Mouse (Mus musculus): Measurements from ENCODE around the gene Rtn4rl1. TPM values are rescaled to one million over a fixed set of nuclear protein-coding genes. Genes with fewer than 3 reads are reported as not detected.
A peak's percentile ranks its signal among the peaks of the same experiment; 100 is the strongest.
"Not testable (repeated sequence)": the region's sequence is repeated elsewhere in the genome, so short reads cannot be mapped to it uniquely, and the experiment has no call there.

The Rtn4rl1 gene
- polyA plus RNA-seq, 1 experiment from 2014 or later = 5.8 TPM

DNA sequence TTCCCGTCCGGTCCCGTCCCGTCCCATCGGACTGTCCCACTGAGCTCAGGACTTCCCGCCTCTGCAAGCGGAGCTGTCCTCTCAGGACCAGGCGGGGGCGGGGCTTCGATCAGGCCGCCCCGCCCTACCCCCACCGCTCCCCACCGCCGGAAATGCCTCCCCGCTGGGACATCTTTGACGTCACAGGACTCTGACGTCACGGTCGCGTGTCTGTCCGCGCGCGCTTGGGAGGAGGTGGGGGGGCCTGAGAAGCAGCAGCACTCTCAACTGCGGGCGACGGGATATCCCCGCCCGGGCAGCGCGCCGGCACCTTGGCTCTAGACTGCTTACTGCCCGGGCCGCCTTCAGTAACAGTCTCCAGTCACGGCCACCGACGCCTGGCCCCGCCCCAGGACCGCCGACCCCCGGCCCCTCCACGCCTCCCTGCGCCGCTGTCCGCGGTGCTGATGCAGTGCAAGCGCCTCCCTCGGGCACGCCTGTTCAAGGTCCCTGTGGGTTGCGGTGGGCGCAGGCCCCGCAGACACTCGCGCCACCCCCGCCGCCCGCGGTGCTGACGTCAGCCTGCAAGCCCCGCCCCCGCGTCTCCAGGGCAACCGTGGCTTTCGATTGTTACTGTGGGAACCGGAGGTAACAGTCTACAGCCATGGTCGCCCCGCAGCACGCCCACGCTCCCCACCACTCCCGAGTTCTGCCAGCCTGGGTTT, 20.3 kb upstream of the Rtn4rl1 start:
- peak overlapping the region; percentile 85 for H3K4me2 ChIP-seq
- H3K4me3 ChIP-seq = peak overlapping the region; percentile 58
- peak; percentile 30 for ATAC-seq (ENCODE audit: insufficient number of reproducible peaks, low FRiP score, low TSS enrichment, low read depth)
- WGBS = under 1% methylated on average over 70 of the region's 71 CpGs
- H3K9me3 ChIP-seq = no peaks in the 10 kb centered on the region
- H3K9ac ChIP-seq = no peak overlapping the region
- H3K4me1 ChIP-seq = peaks cover 64% of the 10 kb centered on the region
- peaks cover 14% of the 10 kb centered on the region for H3K36me3 ChIP-seq
- H3K27ac ChIP-seq = no peak overlapping the region
- peaks cover 44% of the 10 kb centered on the region for H3K27me3 ChIP-seq

DNA sequence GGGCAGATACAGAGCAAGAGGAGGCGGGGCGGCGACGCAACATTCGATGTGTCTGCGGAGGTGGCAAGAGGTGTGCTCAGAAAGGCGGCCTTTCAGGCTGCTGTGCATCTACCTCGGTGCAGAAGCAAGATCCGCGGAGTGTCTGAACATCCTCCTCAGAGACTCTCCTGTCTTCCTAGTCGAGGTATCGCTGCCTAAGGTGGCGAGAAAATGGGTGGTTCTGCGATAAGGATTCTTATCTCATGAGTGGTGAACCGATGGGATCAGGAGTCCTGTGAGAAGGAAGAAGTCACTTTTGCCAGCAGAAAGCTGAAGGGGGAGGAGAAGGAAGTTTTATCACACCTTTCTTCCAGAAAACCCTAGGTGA, 19.8 kb upstream of the Rtn4rl1 start:
- H3K4me2 ChIP-seq = peak overlapping the region; percentile 85
- peaks cover 44% of the 10 kb centered on the region for H3K27me3 ChIP-seq
- H3K4me1 ChIP-seq = peaks cover 63% of the 10 kb centered on the region
- peak overlapping the region; percentile 58 for H3K4me3 ChIP-seq
- peaks cover 14% of the 10 kb centered on the region for H3K36me3 ChIP-seq
- WGBS = 3% methylated on average over 15 of the region's 15 CpGs
- no peaks in the 10 kb centered on the region for H3K9me3 ChIP-seq
- no peak overlapping the region for H3K27ac ChIP-seq
- no peak for ATAC-seq (ENCODE audit: insufficient number of reproducible peaks, low FRiP score, low TSS enrichment, low read depth)
- H3K9ac ChIP-seq = no peak overlapping the region

GRCm38 (mm10) chr11:75174574-75174973, 19.0 kb upstream of the Rtn4rl1 start:
- H3K9me3 ChIP-seq; ATAC-seq (ENCODE audit: insufficient number of reproducible peaks, low FRiP score, low TSS enrichment, low read depth); H3K4me3 ChIP-seq; H3K27ac ChIP-seq; H3K9ac ChIP-seq; H3K4me2 ChIP-seq: not testable (repeated sequence)
- H3K4me1 ChIP-seq = peaks cover 62% of the 10 kb centered on the region
- H3K27me3 ChIP-seq = peaks cover 44% of the 10 kb centered on the region
- WGBS = 67% methylated on average over 6 of the region's 6 CpGs
- H3K36me3 ChIP-seq = peaks cover 14% of the 10 kb centered on the region

- ATAC-seq (ENCODE audit: insufficient number of reproducible peaks, low FRiP score, low TSS enrichment, low read depth) = no peak
- Histone ChIP-seq H3K9ac (peak overlapping the region; percentile 70), H3K27ac (peak overlapping the region; percentile 84), H3K4me3 (peak overlapping the region; percentile 81), H3K27me3 (peaks cover 10% of the 10 kb centered on the region), H3K36me3 (peaks cover 45% of the 10 kb centered on the region), H3K9me3 (no peaks in the 10 kb centered on the region), H3K4me2 (peak overlapping the region; percentile 81), H3K4me1 (peaks cover 32% of the 10 kb centered on the region)
- WGBS = 44% methylated on average over 12 of the region's 12 CpGs
Observed at GRCm38 (mm10) chr11:75178011-75178410, 15.6 kb upstream of the Rtn4rl1 start.

- WGBS = under 1% methylated on average over 33 of the region's 33 CpGs
- Histone ChIP-seq H3K9ac (peak within 1 kb of the TSS; percentile 70), H3K4me1 (peaks cover 25% of the 10 kb centered on the region), H3K36me3 (peaks cover 53% of the 10 kb centered on the region), H3K27me3 (peaks cover 2% of the 10 kb centered on the region), H3K9me3 (no peaks in the 10 kb centered on the region), H3K4me3 (peak within 1 kb of the TSS; percentile 81), H3K27ac (peak within 1 kb of the TSS; percentile 84), H3K4me2 (peak within 1 kb of the TSS; percentile 81)
- ATAC-seq (ENCODE audit: insufficient number of reproducible peaks, low FRiP score, low TSS enrichment, low read depth) = peak; percentile 89
Observed at GRCm38 (mm10) chr11:75178672-75179208, 14.8 kb upstream of the Rtn4rl1 start, which contains the start of gene Ovca2. Ovca2 (minus strand) TSS chr11:75178835.

DNA sequence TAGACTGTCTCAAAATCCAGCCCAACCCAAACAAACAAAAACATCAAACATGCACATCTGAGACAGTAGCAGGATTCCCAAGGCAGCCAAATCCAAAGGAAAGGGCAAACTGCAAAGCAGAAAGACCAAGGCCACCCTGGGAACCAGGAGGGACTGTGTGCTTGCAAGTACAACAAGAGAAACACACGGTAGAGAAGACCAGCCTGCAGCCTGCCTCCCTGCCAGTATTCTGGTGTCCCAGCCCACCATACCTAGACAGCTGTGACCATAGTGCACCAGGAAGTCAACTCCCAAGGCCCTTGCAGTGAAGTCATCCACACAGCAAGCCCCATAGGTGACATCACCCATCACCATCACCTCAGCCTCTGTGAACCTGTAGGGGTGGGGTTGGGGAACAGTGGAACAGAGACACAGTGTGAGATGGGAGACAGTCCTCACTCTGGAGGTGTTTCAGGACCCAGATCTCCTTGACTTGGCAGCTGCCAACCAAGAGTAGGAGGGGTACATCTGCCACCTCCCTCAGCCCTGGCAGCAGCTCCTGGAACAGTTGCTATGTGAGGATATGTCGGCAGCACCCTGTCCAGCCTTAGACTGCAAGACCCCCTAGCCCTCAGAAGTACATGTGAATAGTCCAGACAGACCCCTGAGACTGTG, 9.5 kb upstream of the Rtn4rl1 start:
- Histone ChIP-seq H3K27me3 (no peaks in the 10 kb centered on the region), H3K36me3 (peaks cover 53% of the 10 kb centered on the region), H3K27ac (no peak overlapping the region), H3K4me2 (no peak overlapping the region), H3K9me3 (no peaks in the 10 kb centered on the region), H3K4me3 (no peak overlapping the region), H3K9ac (no peak overlapping the region), H3K4me1 (peaks cover 6% of the 10 kb centered on the region)
- WGBS = 76% methylated on average over 2 of the region's 2 CpGs
- ATAC-seq (ENCODE audit: insufficient number of reproducible peaks, low FRiP score, low TSS enrichment, low read depth) = no peak

- ATAC-seq (ENCODE audit: insufficient number of reproducible peaks, low FRiP score, low TSS enrichment, low read depth) = no peak
- H3K9ac ChIP-seq = no peak overlapping the region
- H3K9me3 ChIP-seq = no peaks in the 10 kb centered on the region
- no peak overlapping the region for H3K4me3 ChIP-seq
- peaks cover 7% of the 10 kb centered on the region for H3K4me1 ChIP-seq
- peaks cover 53% of the 10 kb centered on the region for H3K36me3 ChIP-seq
- H3K27ac ChIP-seq = no peak overlapping the region
- no peaks in the 10 kb centered on the region for H3K27me3 ChIP-seq
- no peak overlapping the region for H3K4me2 ChIP-seq
- 92% methylated on average over 5 of the region's 5 CpGs for WGBS
Observed at GRCm38 (mm10) chr11:75184573-75184972, 9.0 kb upstream of the Rtn4rl1 start.

GRCm38 (mm10) chr11:75184986-75185385, 8.6 kb upstream of the Rtn4rl1 start:
- Histone ChIP-seq H3K36me3 (peaks cover 49% of the 10 kb centered on the region), H3K27ac (no peak overlapping the region), H3K9ac (no peak overlapping the region), H3K4me3 (no peak overlapping the region), H3K4me2 (no peak overlapping the region), H3K9me3 (no peaks in the 10 kb centered on the region), H3K27me3 (no peaks in the 10 kb centered on the region), H3K4me1 (peaks cover 9% of the 10 kb centered on the region)
- ATAC-seq (ENCODE audit: insufficient number of reproducible peaks, low FRiP score, low TSS enrichment, low read depth) = no peak
- 54% methylated on average over 2 of the region's 2 CpGs for WGBS

DNA sequence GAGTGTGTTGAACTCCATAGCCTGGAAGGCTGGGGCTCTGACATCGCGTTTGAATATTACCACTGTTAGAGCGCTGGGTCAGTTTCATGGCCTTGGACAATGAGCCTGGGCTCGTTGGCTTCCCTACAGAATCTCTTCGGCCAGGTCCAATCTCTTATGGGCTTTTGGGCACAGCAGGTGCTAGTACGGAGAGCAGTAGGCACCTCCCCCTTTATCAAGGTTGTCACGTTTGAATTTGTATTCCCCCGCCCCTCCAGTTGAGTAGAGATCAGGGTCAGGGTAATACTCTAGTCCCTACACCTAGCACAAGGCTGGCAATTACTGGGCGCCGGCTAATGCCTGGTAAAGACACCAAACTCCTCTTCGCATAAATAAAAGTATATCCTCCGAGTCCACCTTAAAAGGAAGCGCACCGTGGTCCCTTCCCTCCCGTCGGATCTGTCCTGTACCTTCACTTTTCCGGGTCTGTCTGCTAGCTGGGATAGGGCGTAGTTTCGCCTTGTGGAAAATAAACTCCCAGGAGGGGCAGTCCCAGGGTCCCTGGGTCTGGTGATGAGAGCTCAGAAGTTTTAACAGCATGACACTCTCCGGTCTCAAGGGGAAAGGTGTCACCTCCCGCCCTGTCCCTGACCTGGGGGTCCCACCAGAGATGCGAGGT, 3.7 kb upstream of the Rtn4rl1 start:
- ATAC-seq (ENCODE audit: insufficient number of reproducible peaks, low FRiP score, low TSS enrichment, low read depth) = peak; percentile 1; the same call in 1 of the 2 replicates
- Histone ChIP-seq H3K4me3 (peak overlapping the region; percentile 86), H3K36me3 (peaks cover 4% of the 10 kb centered on the region), H3K9ac (peak overlapping the region; percentile 65), H3K4me2 (peak overlapping the region; percentile 87), H3K9me3 (no peaks in the 10 kb centered on the region), H3K4me1 (peaks cover 37% of the 10 kb centered on the region), H3K27me3 (peaks cover 32% of the 10 kb centered on the region), H3K27ac (0 out of 2 replicates have a peak overlapping the region, but pooled peaks have one; percentile 1)
- under 1% methylated on average over 22 of the region's 22 CpGs for WGBS

DNA sequence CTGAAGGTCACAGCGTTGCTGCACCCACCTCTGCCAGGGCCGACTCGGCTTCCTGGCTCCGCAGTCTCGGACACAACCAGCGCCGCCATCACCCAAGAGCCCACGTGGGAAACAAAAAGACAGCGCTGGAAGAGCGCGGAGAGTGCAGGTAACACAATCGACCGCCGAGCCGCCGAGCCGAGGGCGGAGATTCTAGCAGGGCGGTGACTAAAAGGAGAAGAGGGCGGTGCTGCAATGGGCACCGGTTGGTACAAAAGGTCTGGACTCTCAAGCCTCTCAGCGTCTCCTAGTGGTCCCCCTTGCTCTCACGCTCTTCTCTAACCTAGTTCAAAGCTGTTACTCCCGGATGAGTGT, 3.2 kb upstream of the Rtn4rl1 start:
- Histone ChIP-seq H3K27me3 (peaks cover 37% of the 10 kb centered on the region), H3K4me3 (peak overlapping the region; percentile 86), H3K9ac (peak overlapping the region; percentile 65), H3K27ac (no peak overlapping the region), H3K4me2 (peak overlapping the region; percentile 87), H3K4me1 (peaks cover 42% of the 10 kb centered on the region), H3K36me3 (0 out of 2 replicates have a peak, but pooled peaks cover 4% of the 10 kb centered on the region), H3K9me3 (no peaks in the 10 kb centered on the region)
- under 1% methylated on average over 24 of the region's 24 CpGs for WGBS
- ATAC-seq (ENCODE audit: insufficient number of reproducible peaks, low FRiP score, low TSS enrichment, low read depth) = peak; percentile 75; the same call in 1 of the 2 replicates

- peaks cover 43% of the 10 kb centered on the region for H3K27me3 ChIP-seq
- no peak for ATAC-seq (ENCODE audit: insufficient number of reproducible peaks, low FRiP score, low TSS enrichment, low read depth)
- H3K9me3 ChIP-seq = no peaks in the 10 kb centered on the region
- H3K27ac ChIP-seq = no peak within 1 kb of the TSS
- no peaks in the 10 kb centered on the region for H3K36me3 ChIP-seq
- H3K9ac ChIP-seq = peak within 1 kb of the TSS; percentile 65
- peaks cover 43% of the 10 kb centered on the region for H3K4me1 ChIP-seq
- H3K4me2 ChIP-seq = peak within 1 kb of the TSS; percentile 87
- WGBS = 44% methylated on average over 5 of the region's 5 CpGs
- H3K4me3 ChIP-seq = peak within 1 kb of the TSS; percentile 86
Observed at GRCm38 (mm10) chr11:75190905-75191441, 2.6 kb upstream of the Rtn4rl1 start, which contains the start of gene Dph1. Dph1 (minus strand) TSS chr11:75191241.

Data from limb, embryonic 15.5 days (tissue).